Mouse (Mus musculus) hindbrain, embryonic 12.5 days (tissue): ENCODE data around the gene Bmpr1a. TPM values are rescaled to one million over a fixed set of nuclear protein-coding genes. Genes with fewer than 3 reads are reported as not detected.
A peak's percentile ranks its signal among the peaks of the same experiment; 100 is the strongest.

Experiments
- ATAC-seq: fragments of 200-750 bp; cut with Nextera tagmentation; 2 replicates; pipeline ENCODE4 v1.8.0; 2017; ENCODE audit warnings: moderate TSS enrichment; ENCODE audit not compliant: low FRiP score
- H3K27ac ChIP-seq: fragments of 300-500 bp; sonication (generic); 2 replicates; pipeline ENCODE4 v1.5.1; 2016; ENCODE audit warnings: mild to moderate bottlenecking
- H3K27me3 ChIP-seq: fragments of 300-500 bp; sonication (generic); 2 replicates; pipeline ENCODE4 v1.6.1; 2016; ENCODE audit warnings: mild to moderate bottlenecking
- H3K36me3 ChIP-seq: fragments of 300-500 bp; sonication (generic); 2 replicates; pipeline ENCODE4 v1.6.1; 2016; ENCODE audit warnings: mild to moderate bottlenecking
- H3K4me1 ChIP-seq: fragments of 300-500 bp; sonication (generic); 2 replicates; pipeline ENCODE4 v1.6.1; 2016
- H3K4me2 ChIP-seq: fragments of 300-500 bp; sonication (generic); replicated peaks from 2 replicates; pipeline ENCODE4 v1.6.1; 2016; ENCODE audit warnings: mild to moderate bottlenecking
- H3K4me3 ChIP-seq: fragments of 300-500 bp; sonication (generic); 2 replicates; pipeline ENCODE4 v1.5.1; 2016; ENCODE audit warnings: mild to moderate bottlenecking
- H3K9ac ChIP-seq: fragments of 300-500 bp; sonication (generic); 2 replicates; pipeline ENCODE4 v1.6.1; 2016; ENCODE audit warnings: mild to moderate bottlenecking, moderate library complexity
- H3K9me3 ChIP-seq: fragments of 300-500 bp; sonication (generic); replicated peaks from 2 replicates; pipeline ENCODE4 v1.6.1; 2016; ENCODE audit warnings: mild to moderate bottlenecking
- WGBS: fragments of 180-500 bp; shearing (Covaris S2); methylation state at CpG from one replicate; pipeline ENCODE4 v1.1.7; 2016; 5-methylcytosine and 5-hydroxymethylcytosine counted together
- polyA plus RNA-seq: library from polyadenylated mRNA; unstranded; fragments of >200 nt; fragmentation: Nextera tagmentation; extraction: Ambion mirVana; gene quantifications from 2 replicates; pipeline ENCODE4 v1.2.1, GENCODE M21; 2016

The Bmpr1a gene
- polyA plus RNA-seq, 1 experiment from 2014 or later: 47.6 TPM

- H3K36me3 ChIP-seq: no peaks in the 10 kb centered on the region
- no peak within 1 kb of the TSS for H3K9ac ChIP-seq
- H3K9me3 ChIP-seq: no peaks in the 10 kb centered on the region
- ATAC-seq: no peak
- H3K4me3 ChIP-seq: no peak within 1 kb of the TSS
- H3K27ac ChIP-seq: no peak within 1 kb of the TSS
- H3K4me2 ChIP-seq: no peak within 1 kb of the TSS
- H3K4me1 ChIP-seq: no peaks in the 10 kb centered on the region
- 89% methylated on average over 8 of the region's 8 CpGs for WGBS
- H3K27me3 ChIP-seq: no peaks in the 10 kb centered on the region
Observed at GRCm38 (mm10) chr14:34522701-34523100, 19.6 kb upstream of the Bmpr1a start, which contains the start of gene 9230112D13Rik. TSS of gene 9230112D13Rik (minus strand) at chr14:34522801.

GRCm38 (mm10) chr14:34517959-34518544, 14.9 kb upstream of the Bmpr1a start:
- Histone ChIP-seq H3K27ac (no peak overlapping the region), H3K27me3 (no peaks in the 10 kb centered on the region), H3K4me1 (no peaks in the 10 kb centered on the region), H3K4me3 (no peak overlapping the region), H3K9me3 (no peaks in the 10 kb centered on the region), H3K36me3 (no peaks in the 10 kb centered on the region), H3K9ac (no peak overlapping the region), H3K4me2 (no peak overlapping the region)
- no peak for ATAC-seq
- WGBS: 89% methylated on average over 8 of the region's 8 CpGs

- Histone ChIP-seq H3K27ac (no peak overlapping the region), H3K36me3 (no peaks in the 10 kb centered on the region), H3K4me3 (no peak overlapping the region), H3K27me3 (no peaks in the 10 kb centered on the region), H3K4me2 (no peak overlapping the region), H3K9me3 (no peaks in the 10 kb centered on the region), H3K4me1 (no peaks in the 10 kb centered on the region), H3K9ac (no peak overlapping the region)
- no peak for ATAC-seq
- WGBS: 86% methylated on average over 10 of the region's 10 CpGs
Observed at GRCm38 (mm10) chr14:34516960-34517577, 13.9 kb upstream of the Bmpr1a start.

GRCm38 (mm10) chr14:34515860-34516259, 12.7 kb upstream of the Bmpr1a start:
- WGBS: 88% methylated on average over 5 of the region's 5 CpGs
- ATAC-seq: no peak
- Histone ChIP-seq H3K9me3 (no peaks in the 10 kb centered on the region), H3K4me1 (no peaks in the 10 kb centered on the region), H3K27me3 (no peaks in the 10 kb centered on the region), H3K9ac (no peak overlapping the region), H3K4me3 (no peak overlapping the region), H3K27ac (no peak overlapping the region), H3K36me3 (no peaks in the 10 kb centered on the region), H3K4me2 (no peak overlapping the region)

GRCm38 (mm10) chr14:34514120-34514519, 11.0 kb upstream of the Bmpr1a start:
- Histone ChIP-seq H3K27me3 (no peaks in the 10 kb centered on the region), H3K4me1 (peaks cover under 1% of the 10 kb centered on the region; the same call in 1 of the 2 replicates), H3K36me3 (no peaks in the 10 kb centered on the region), H3K4me2 (no peak overlapping the region), H3K9ac (no peak overlapping the region), H3K27ac (no peak overlapping the region), H3K9me3 (no peaks in the 10 kb centered on the region), H3K4me3 (no peak overlapping the region)
- 52% methylated on average over 6 of the region's 6 CpGs for WGBS
- no peak for ATAC-seq

- Histone ChIP-seq H3K36me3 (no peaks in the 10 kb centered on the region), H3K4me1 (peaks cover 15% of the 10 kb centered on the region), H3K4me3 (no peak overlapping the region), H3K27ac (no peak overlapping the region), H3K9ac (no peak overlapping the region), H3K27me3 (no peaks in the 10 kb centered on the region), H3K9me3 (no peaks in the 10 kb centered on the region), H3K4me2 (no peak overlapping the region)
- no peak for ATAC-seq
- 89% methylated on average over 4 of the region's 4 CpGs for WGBS
Observed at GRCm38 (mm10) chr14:34512602-34513001, 9.5 kb upstream of the Bmpr1a start.

GRCm38 (mm10) chr14:34511901-34512300, 8.8 kb upstream of the Bmpr1a start:
- no peaks in the 10 kb centered on the region for H3K9me3 ChIP-seq
- no peak overlapping the region for H3K9ac ChIP-seq
- H3K4me3 ChIP-seq: no peak overlapping the region
- H3K36me3 ChIP-seq: no peaks in the 10 kb centered on the region
- ATAC-seq: no peak
- H3K27ac ChIP-seq: no peak overlapping the region
- peaks cover 15% of the 10 kb centered on the region for H3K4me1 ChIP-seq
- no peak overlapping the region for H3K4me2 ChIP-seq
- H3K27me3 ChIP-seq: no peaks in the 10 kb centered on the region
- WGBS: 81% methylated on average over 11 of the region's 11 CpGs

- no peaks in the 10 kb centered on the region for H3K9me3 ChIP-seq
- no peak overlapping the region for H3K4me2 ChIP-seq
- H3K9ac ChIP-seq: no peak overlapping the region
- H3K4me3 ChIP-seq: no peak overlapping the region
- no peaks in the 10 kb centered on the region for H3K27me3 ChIP-seq
- H3K36me3 ChIP-seq: no peaks in the 10 kb centered on the region
- ATAC-seq: no peak
- 57% methylated on average over 7 of the region's 7 CpGs for WGBS
- peaks cover 15% of the 10 kb centered on the region for H3K4me1 ChIP-seq
- H3K27ac ChIP-seq: no peak overlapping the region
Observed at GRCm38 (mm10) chr14:34508842-34509439, 5.8 kb upstream of the Bmpr1a start.

- Histone ChIP-seq H3K27me3 (no peaks in the 10 kb centered on the region), H3K27ac (no peak overlapping the region), H3K4me2 (no peak overlapping the region), H3K9ac (no peak overlapping the region), H3K4me3 (no peak overlapping the region), H3K36me3 (no peaks in the 10 kb centered on the region), H3K4me1 (peaks cover 17% of the 10 kb centered on the region), H3K9me3 (no peaks in the 10 kb centered on the region)
- ATAC-seq: peak; percentile 47
- WGBS: 35% methylated on average over 4 of the region's 4 CpGs
Observed at GRCm38 (mm10) chr14:34508187-34508840, 5.2 kb upstream of the Bmpr1a start.

GRCm38 (mm10) chr14:34505309-34505708, 2.2 kb upstream of the Bmpr1a start:
- WGBS: 86% methylated on average over 7 of the region's 7 CpGs

GRCm38 (mm10) chr14:34504377-34504776, 1.2 kb upstream of the Bmpr1a start:
- Histone ChIP-seq H3K4me1 (peaks cover 31% of the 10 kb centered on the region), H3K27ac (no peak overlapping the region), H3K27me3 (no peaks in the 10 kb centered on the region), H3K36me3 (no peaks in the 10 kb centered on the region), H3K4me2 (no peak overlapping the region), H3K9ac (no peak overlapping the region), H3K4me3 (no peak overlapping the region), H3K9me3 (no peaks in the 10 kb centered on the region)
- 89% methylated on average over 5 of the region's 5 CpGs for WGBS
- no peak for ATAC-seq

More at GRCm38 (mm10) chr14:34505309-34505708, 2.2 kb upstream of the Bmpr1a start:
- no peak overlapping the region for H3K4me3 ChIP-seq
- H3K4me1 ChIP-seq: peaks cover 22% of the 10 kb centered on the region
- H3K27me3 ChIP-seq: no peaks in the 10 kb centered on the region
- no peak overlapping the region for H3K4me2 ChIP-seq
- H3K9ac ChIP-seq: no peak overlapping the region
- H3K9me3 ChIP-seq: no peaks in the 10 kb centered on the region
- no peaks in the 10 kb centered on the region for H3K36me3 ChIP-seq
- ATAC-seq: no peak
- H3K27ac ChIP-seq: no peak overlapping the region

- Histone ChIP-seq H3K4me3 (no peak overlapping the region), H3K4me2 (peak overlapping the region; percentile 58), H3K27me3 (no peaks in the 10 kb centered on the region), H3K9ac (no peak overlapping the region), H3K9me3 (no peaks in the 10 kb centered on the region), H3K27ac (peak overlapping the region; percentile 96; the same call in 1 of the 2 replicates), H3K36me3 (no peaks in the 10 kb centered on the region), H3K4me1 (peaks cover 33% of the 10 kb centered on the region)
- WGBS: 42% methylated on average over 6 of the region's 6 CpGs
- no peak for ATAC-seq
Observed at GRCm38 (mm10) chr14:34503759-34504158, 618 bp upstream of the Bmpr1a start.
